Mouse (Mus musculus) lung, postnatal 0 days (tissue): ENCODE results near the gene Nup85. TPM values are rescaled to one million over a fixed set of nuclear protein-coding genes. Genes with fewer than 3 reads are reported as not detected.
A peak's percentile ranks its signal among the peaks of the same experiment; 100 is the strongest.

Experiments used
- ATAC-seq: fragments of 200-750 bp; cut with Nextera tagmentation; 2 replicates; pipeline ENCODE4 v1.8.0; 2017; ENCODE audit warnings: moderate library complexity
- DNase-seq: peaks from one replicate; pipeline ENCODE4 v3.0.0-alpha.2; 2016; ENCODE audit warnings: low spot score
- H3K27ac ChIP-seq: fragments of 300-500 bp; sonication (generic); 2 replicates; pipeline ENCODE4 v1.5.1; 2014; ENCODE audit warnings: antibody characterized with exemption, mild to moderate bottlenecking, low read length, mixed read lengths
- H3K27me3 ChIP-seq: fragments of 300-500 bp; sonication (generic); replicated peaks from 2 replicates; pipeline ENCODE4 v1.6.1; 2014; ENCODE audit warnings: low read length, mixed read lengths; ENCODE audit not compliant: insufficient read depth
- H3K36me3 ChIP-seq: fragments of 300-500 bp; sonication (generic); 2 replicates; pipeline ENCODE4 v1.6.1; 2014; ENCODE audit warnings: low read length, mixed read lengths; ENCODE audit not compliant: insufficient read depth
- H3K4me1 ChIP-seq: fragments of 300-500 bp; sonication (generic); 2 replicates; pipeline ENCODE4 v1.6.1; 2014; ENCODE audit warnings: antibody characterized with exemption, low read depth, low read length, mixed read lengths; ENCODE audit not compliant: insufficient read depth
- H3K4me2 ChIP-seq: fragments of 300-500 bp; sonication (generic); replicated peaks from 2 replicates; pipeline ENCODE4 v1.6.1; 2014; ENCODE audit warnings: low read depth, mild to moderate bottlenecking, low read length, moderate library complexity, mixed read lengths
- H3K4me3 ChIP-seq: fragments of 300-500 bp; sonication (generic); 2 replicates; pipeline ENCODE4 v1.5.1; 2014; ENCODE audit warnings: low read depth, low read length
- H3K9ac ChIP-seq: fragments of 300-500 bp; sonication (generic); replicated peaks from 2 replicates; pipeline ENCODE4 v1.6.1; 2014; ENCODE audit warnings: low read depth, mild to moderate bottlenecking
- H3K9me3 ChIP-seq: fragments of 300-500 bp; sonication (generic); 2 replicates; pipeline ENCODE4 v1.6.1; 2016; ENCODE audit warnings: low read length, mixed read lengths
- CTCF ChIP-seq: IDR thresholded peaks from 2 replicates; pipeline ENCODE4 v1.5.1; 2016; ENCODE audit warnings: antibody characterized with exemption, mild to moderate bottlenecking
- EP300 ChIP-seq: IDR thresholded peaks from 2 replicates; pipeline ENCODE4 v1.6.1; 2016; ENCODE audit warnings: antibody characterized with exemption, mild to moderate bottlenecking, control low read depth
- WGBS: fragments of 180-500 bp; shearing (Covaris S2); extraction: QIAGEN DNeasy Blood & Tissue Kit; methylation state at CpG from one replicate; pipeline ENCODE4 v1.1.7; 2014; 5-methylcytosine and 5-hydroxymethylcytosine counted together
- polyA plus RNA-seq: library from polyadenylated mRNA; unstranded; fragments of >200 nt; fragmentation: Nextera tagmentation; extraction: Ambion mirVana; gene quantifications from 2 replicates; pipeline ENCODE4 v1.2.1, GENCODE M21; 2015

Nup85 gene
- polyA plus RNA-seq, 1 experiment from 2014 or later, result 38.4 TPM

- Histone ChIP-seq H3K4me3 (no peak overlapping the region), H3K27ac (no peak overlapping the region), H3K27me3 (no peaks in the 10 kb centered on the region), H3K9ac (no peak overlapping the region), H3K4me2 (no peak overlapping the region), H3K9me3 (no peaks in the 10 kb centered on the region), H3K36me3 (peaks cover 7% of the 10 kb centered on the region; the same call in 1 of the 2 replicates), H3K4me1 (peaks cover 20% of the 10 kb centered on the region)
- no peak for DNase-seq
- TF ChIP-seq CTCF (0 out of 2 replicates have a peak, but pooled peaks have one; percentile 9), EP300 (no peak)
- ATAC-seq, result no peak
- WGBS, result 77% methylated on average over 23 of the region's 23 CpGs
These were observed 44.5 kb downstream of the Nup85 start for GRCm38 (mm10) chr11:115608421-115609399.

GRCm38 (mm10) chr11:115609576-115609975 is 45.3 kb downstream of the Nup85 start:
- 54% methylated on average over 3 of the region's 3 CpGs for WGBS
- Histone ChIP-seq H3K27ac (no peak overlapping the region), H3K4me1 (peaks cover 18% of the 10 kb centered on the region), H3K36me3 (peaks cover 7% of the 10 kb centered on the region; the same call in 1 of the 2 replicates), H3K27me3 (no peaks in the 10 kb centered on the region), H3K4me3 (no peak overlapping the region), H3K4me2 (no peak overlapping the region), H3K9me3 (no peaks in the 10 kb centered on the region), H3K9ac (no peak overlapping the region)
- ATAC-seq (no peak), DNase-seq (no peak)
- TF ChIP-seq EP300 (no peak), CTCF (no peak)

GRCm38 (mm10) chr11:115611173-115611572 is 46.9 kb downstream of the Nup85 start:
- H3K4me1 ChIP-seq, result peaks cover 14% of the 10 kb centered on the region
- no peak for DNase-seq
- no peak for TF ChIP-seq CTCF
- no peak for TF ChIP-seq EP300
- H3K27ac ChIP-seq, result no peak overlapping the region
- no peak overlapping the region; the same call in 1 of the 2 replicates for H3K9ac ChIP-seq
- WGBS, result 74% methylated on average over 6 of the region's 6 CpGs
- H3K4me3 ChIP-seq, result no peak overlapping the region
- no peak for ATAC-seq
- peaks cover 7% of the 10 kb centered on the region; the same call in 1 of the 2 replicates for H3K36me3 ChIP-seq
- no peak overlapping the region for H3K4me2 ChIP-seq
- H3K9me3 ChIP-seq, result no peaks in the 10 kb centered on the region
- no peaks in the 10 kb centered on the region for H3K27me3 ChIP-seq

GRCm38 (mm10) chr11:115612059-115612409 is 47.8 kb downstream of the Nup85 start:
- Histone ChIP-seq H3K27ac (peak overlapping the region; percentile 99), H3K36me3 (peaks cover 5% of the 10 kb centered on the region; the same call in 1 of the 2 replicates), H3K9ac (peak overlapping the region; percentile 91), H3K4me2 (peak overlapping the region; percentile 81), H3K4me3 (peak overlapping the region; percentile 84), H3K4me1 (peaks cover 14% of the 10 kb centered on the region), H3K9me3 (no peaks in the 10 kb centered on the region), H3K27me3 (no peaks in the 10 kb centered on the region)
- DNase-seq, result peak; percentile 77
- ATAC-seq, result peak; percentile 45
- under 1% methylated on average over 13 of the region's 13 CpGs for WGBS
- peak; percentile 49 for TF ChIP-seq CTCF
- TF ChIP-seq EP300, result no peak

GRCm38 (mm10) chr11:115612410-115613137 is 48.3 kb downstream of the Nup85 start, which contains the start of gene Mif4gd:
TSS of gene Mif4gd (minus strand) at chr11:115612969.
- ATAC-seq (peak; percentile 92), DNase-seq (peak; percentile 92)
- peak within 1 kb of the TSS; percentile 91 for H3K9ac ChIP-seq
- WGBS, result under 1% methylated on average over 48 of the region's 80 CpGs
- H3K4me3 ChIP-seq, result peak within 1 kb of the TSS; percentile 84
- H3K36me3 ChIP-seq, result no peaks in the 10 kb centered on the region
- TF ChIP-seq EP300 (no peak), CTCF (peak; percentile 67)
- H3K4me2 ChIP-seq, result peak within 1 kb of the TSS; percentile 81
- H3K9me3 ChIP-seq, result no peaks in the 10 kb centered on the region
- H3K4me1 ChIP-seq, result peaks cover 14% of the 10 kb centered on the region
- H3K27ac ChIP-seq, result peak within 1 kb of the TSS; percentile 99
- no peaks in the 10 kb centered on the region for H3K27me3 ChIP-seq
